In genomic region chr10:62211310-62211709, GRCm38 (mm10) we compare ENCODE assay signal across 26 mouse cellular contexts. TPM values are rescaled to one million over a fixed set of nuclear protein-coding genes. Genes with fewer than 3 reads are reported as not detected.
DNase-seq lines count a peak whose midpoint lies in the region; ATAC-seq and TF ChIP-seq lines count a peak whose summit lies in the region.
"Had no signal": no experiment of that assay in that cellular context is flagged by ENCODE, and none has a peak within 500 bp of the region (broad histone marks: within the 10 kb centered on the region; RNA-seq: fewer than 3 reads in every experiment).

No protein-coding gene starts in this region.

- H3K4me2 ChIP-seq in kidney, postnatal 0 days (ENCODE audit: low read length) = no peak overlapping the region
- no peak overlapping the region for H3K4me2 ChIP-seq in stomach, embryonic 14.5 days (replicated peaks; ENCODE audit: low read depth, low read length)
- no peak overlapping the region for H3K4me2 ChIP-seq in stomach, postnatal 0 days (replicated peaks; ENCODE audit: low read depth)
- H3K4me2 ChIP-seq in forebrain, postnatal 0 days (ENCODE audit: low read depth) = no peak overlapping the region
- H3K4me2 ChIP-seq: embryonic facial prominence, embryonic 13.5 days; forebrain, embryonic 15.5 days; liver, embryonic 11.5 days; midbrain, embryonic 15.5 days had no signal

- WGBS in kidney, postnatal 0 days = 68% methylated on average over 6 of the region's 6 CpGs
- 59% methylated on average over 6 of the region's 6 CpGs for WGBS in stomach, embryonic 14.5 days
- WGBS in stomach, postnatal 0 days = 69% methylated on average over 6 of the region's 6 CpGs
- WGBS in forebrain, postnatal 0 days = 71% methylated on average over 6 of the region's 6 CpGs

- no peak overlapping the region for H3K4me3 ChIP-seq in kidney, postnatal 0 days (replicated peaks; ENCODE audit: low read depth, low read length)
- H3K4me3 ChIP-seq in stomach, embryonic 14.5 days (ENCODE audit: low read depth, low read length) = no peak overlapping the region
- H3K4me3 ChIP-seq in stomach, postnatal 0 days (ENCODE audit: low read depth, low read length) = no peak overlapping the region
- no peak overlapping the region for H3K4me3 ChIP-seq in forebrain, postnatal 0 days (ENCODE audit: low read depth, low read length)
- H3K4me3 ChIP-seq: embryonic facial prominence, embryonic 13.5 days; forebrain, embryonic 15.5 days; heart, embryonic 10.5 days; megakaryocyte, embryonic 14.5 days; midbrain, embryonic 15.5 days; myocyte had no signal

- no peak for TF ChIP-seq EP300 in stomach, postnatal 0 days (optimal IDR thresholded peaks at IDR 0.05)

- H3K4me1 ChIP-seq in kidney, postnatal 0 days (replicated peaks; ENCODE audit: insufficient read depth, low read length) = peaks cover 5% of the 10 kb centered on the region
- H3K4me1 ChIP-seq in stomach, embryonic 14.5 days (ENCODE audit: control insufficient read depth, insufficient read depth, low read length) = peaks cover 29% of the 10 kb centered on the region
- 0 out of 2 replicates have a peak, but pooled peaks cover 4% of the 10 kb centered on the region for H3K4me1 ChIP-seq in stomach, postnatal 0 days (replicated peaks; ENCODE audit: control insufficient read depth, insufficient read depth)
- no peaks in the 10 kb centered on the region for H3K4me1 ChIP-seq in forebrain, postnatal 0 days (ENCODE audit: insufficient read depth)
- H3K4me1 ChIP-seq: forebrain, embryonic 15.5 days had no signal

- no peak for ATAC-seq in kidney, postnatal 0 days (replicated peaks; ENCODE audit: low FRiP score, low read depth)
- no peak for ATAC-seq in stomach, embryonic 14.5 days (ENCODE audit: insufficient number of reproducible peaks, insufficient read depth, low FRiP score, low read depth)
- ATAC-seq in stomach, postnatal 0 days (ENCODE audit: low FRiP score, low TSS enrichment) = no peak
- ATAC-seq in forebrain, postnatal 0 days = no peak
- ATAC-seq: CD4-positive, CD25-positive, alpha-beta regulatory T cell, adult 4 months; forebrain, embryonic 15.5 days; midbrain, embryonic 15.5 days; Patski had no signal

- H3K9me3 ChIP-seq in kidney, postnatal 0 days (replicated peaks; ENCODE audit: low read length) = no peaks in the 10 kb centered on the region
- H3K9me3 ChIP-seq in stomach, embryonic 14.5 days (ENCODE audit: control insufficient read depth, low read depth, low read length) = no peaks in the 10 kb centered on the region
- no peaks in the 10 kb centered on the region for H3K9me3 ChIP-seq in stomach, postnatal 0 days (ENCODE audit: control insufficient read depth, low read length)
- H3K9me3 ChIP-seq in forebrain, postnatal 0 days (ENCODE audit: low read length) = no peaks in the 10 kb centered on the region
- H3K9me3 ChIP-seq: embryonic facial prominence, embryonic 13.5 days; forebrain, embryonic 15.5 days; heart, embryonic 10.5 days; midbrain, embryonic 15.5 days had no signal

- peak overlapping the region; percentile 36 for H3K27ac ChIP-seq in kidney, postnatal 0 days
- H3K27ac ChIP-seq in stomach, embryonic 14.5 days (ENCODE audit: low read length) = peak overlapping the region; percentile 39; the same call in 1 of the 2 replicates
- no peak overlapping the region for H3K27ac ChIP-seq in stomach, postnatal 0 days (replicated peaks)
- no peak overlapping the region for H3K27ac ChIP-seq in forebrain, postnatal 0 days (ENCODE audit: low read depth, low read length)
- H3K27ac ChIP-seq: forebrain, embryonic 15.5 days; heart, embryonic 10.5 days; midbrain, embryonic 15.5 days had no signal

- peak; percentile 63 for DNase-seq in adrenal gland, adult 2 months
- DNase-seq in adrenal gland, adult 18-20 months (ENCODE audit: low spot score in 2 of 2) = no peak
- no peak for DNase-seq in kidney, postnatal 0 days (ENCODE audit: low spot score)
- no peak for DNase-seq in kidney, postnatal 10 days
- no peak for DNase-seq in stomach, postnatal 0 days (ENCODE audit: low spot score)
- no peak for DNase-seq in forebrain, postnatal 0 days
- DNase-seq: cerebellum, adult 11 months; cerebellum, postnatal 10 days; kidney, adult 9 months; left cerebral cortex, postnatal 4 days; lung, postnatal 10 days; right cerebral cortex, postnatal 25 days; thymus, postnatal 25 days had no signal

- H3K27me3 ChIP-seq in kidney, postnatal 0 days (ENCODE audit: insufficient read depth, low read length) = no peaks in the 10 kb centered on the region
- H3K27me3 ChIP-seq in stomach, embryonic 14.5 days (ENCODE audit: control insufficient read depth, insufficient read depth, low read length) = no peaks in the 10 kb centered on the region
- no peaks in the 10 kb centered on the region for H3K27me3 ChIP-seq in stomach, postnatal 0 days (ENCODE audit: control insufficient read depth, insufficient read depth, low read length)
- no peaks in the 10 kb centered on the region for H3K27me3 ChIP-seq in forebrain, postnatal 0 days (ENCODE audit: insufficient read depth, low read length)
- H3K27me3 ChIP-seq: embryonic facial prominence, embryonic 13.5 days; forebrain, embryonic 15.5 days; midbrain, embryonic 15.5 days; Patski had no signal

- no peak overlapping the region for H3K9ac ChIP-seq in kidney, postnatal 0 days (ENCODE audit: low read depth, low read length)
- H3K9ac ChIP-seq in stomach, embryonic 14.5 days (replicated peaks; ENCODE audit: low read depth, low read length) = no peak overlapping the region
- H3K9ac ChIP-seq in stomach, postnatal 0 days (ENCODE audit: low read length) = no peak overlapping the region
- no peak overlapping the region for H3K9ac ChIP-seq in forebrain, postnatal 0 days
- H3K9ac ChIP-seq: forebrain, embryonic 15.5 days; midbrain, embryonic 15.5 days had no signal

- no peaks in the 10 kb centered on the region for H3K36me3 ChIP-seq in kidney, postnatal 0 days (ENCODE audit: insufficient read depth, low read length)
- no peaks in the 10 kb centered on the region for H3K36me3 ChIP-seq in stomach, embryonic 14.5 days (ENCODE audit: control insufficient read depth, insufficient read depth, low read length)
- H3K36me3 ChIP-seq in stomach, postnatal 0 days (ENCODE audit: control insufficient read depth, insufficient read depth, low read length) = no peaks in the 10 kb centered on the region
- H3K36me3 ChIP-seq in forebrain, postnatal 0 days (ENCODE audit: insufficient read depth) = no peaks in the 10 kb centered on the region
- H3K36me3 ChIP-seq: embryonic facial prominence, embryonic 13.5 days; forebrain, embryonic 15.5 days; heart, embryonic 10.5 days; midbrain, embryonic 15.5 days had no signal

- TF ChIP-seq CTCF in kidney, postnatal 0 days (IDR thresholded peaks at IDR 0.05; ENCODE audit: low read depth) = no peak
- no peak for TF ChIP-seq CTCF in stomach, postnatal 0 days (IDR thresholded peaks at IDR 0.05; ENCODE audit: low read depth)
- TF ChIP-seq CTCF in forebrain, postnatal 0 days (IDR thresholded peaks at IDR 0.05; ENCODE audit: low read depth) = no peak

RNA-seq across cellular contexts. Expression of gene Tspan15, which starts 19.7 kb away (rescaled TPM):
- 10 to 100 TPM; 14.4 to 22.5 TPM for total RNA-seq in adrenal gland, adult 2 months (2021)
- 66.3 and 71.2 TPM in 2 replicates for polyA plus RNA-seq in adrenal gland, adult 2 months (2012; rRNA removed)
- 10 to 100 TPM; 17.9 to 18.9 TPM for total RNA-seq in adrenal gland, adult 18-20 months (2021)
- 47.0 and 49.8 TPM in 2 replicates for polyA plus RNA-seq in kidney, postnatal 0 days (2015; fragmentation: Nextera tagmentation; extraction: Ambion mirVana)
- 32.4 and 32.8 TPM in 2 replicates for polyA plus RNA-seq in stomach, embryonic 14.5 days (2014; fragmentation: Nextera tagmentation; extraction: Ambion mirVana)
- 97.4 and 112 TPM in 2 replicates for polyA plus RNA-seq in stomach, postnatal 0 days (2015; fragmentation: Nextera tagmentation; extraction: Ambion mirVana)
- 7.2 and 11.6 TPM in 2 replicates for total RNA-seq in forebrain, postnatal 0 days (2014; rRNA removed)
- 11.6 and 15.2 TPM in 2 replicates for polyA plus RNA-seq in forebrain, postnatal 0 days (2015; fragmentation: Nextera tagmentation; extraction: Ambion mirVana)

RNA-seq across cellular contexts. Expression of gene Tacr2, which starts 40.9 kb away (rescaled TPM):
- 10 to 100 TPM; 21.8 to 64.4 TPM for total RNA-seq in adrenal gland, adult 2 months (2021)
- 146 and 235 TPM in 2 replicates for polyA plus RNA-seq in adrenal gland, adult 2 months (2012; rRNA removed)
- 10 to 100 TPM; 13.0 to 50.3 TPM for total RNA-seq in adrenal gland, adult 18-20 months (2021)
- polyA plus RNA-seq in kidney, postnatal 0 days (2015; fragmentation: Nextera tagmentation; extraction: Ambion mirVana) = not detected in 2 replicates
- 0.14 and 0.69 TPM in 2 replicates for polyA plus RNA-seq in stomach, embryonic 14.5 days (2014; fragmentation: Nextera tagmentation; extraction: Ambion mirVana)
- 1.3 and 1.6 TPM in 2 replicates for polyA plus RNA-seq in stomach, postnatal 0 days (2015; fragmentation: Nextera tagmentation; extraction: Ambion mirVana)
- total RNA-seq in forebrain, postnatal 0 days (2014; rRNA removed) = not detected in 2 replicates
- polyA plus RNA-seq in forebrain, postnatal 0 days (2015; fragmentation: Nextera tagmentation; extraction: Ambion mirVana) = not detected in 2 replicates
- total RNA-seq: left cerebral cortex, postnatal 4 days had no signal
- polyA plus RNA-seq: brain, embryonic 14.5 days; CD4-positive, CD25-positive, alpha-beta regulatory T cell, adult 4 months; embryonic facial prominence, embryonic 13.5 days; forebrain, embryonic 15.5 days; heart, embryonic 10.5 days; heart, postnatal 0 days; hindbrain, embryonic 11.5 days; liver, embryonic 11.5 days; midbrain, embryonic 15.5 days had no signal

Comparison
In these comparisons a context has a peak if more than half of its experiments do, and no peak if none do; other contexts are left out.
1. H3K27ac ChIP-seq: peak in kidney, postnatal 0 days (single experiment) and stomach, embryonic 14.5 days (single experiment); none in stomach, postnatal 0 days (single experiment) and forebrain, postnatal 0 days (single experiment).
2. RNA of gene Tacr2, which starts 40.9 kb away (polyA plus RNA-seq): 146 to 235 TPM in adrenal gland, adult 2 months; 1.3 to 1.6 TPM in stomach, postnatal 0 days, 0.14 to 0.69 TPM in stomach, embryonic 14.5 days, not detected in kidney, postnatal 0 days and not detected in forebrain, postnatal 0 days; every median in the first group is over 10 times any median in the second.